Mouse (Mus musculus) liver, embryonic 15.5 days (tissue): ENCODE data around the gene Fam240a. TPM values are rescaled to one million over a fixed set of nuclear protein-coding genes. Genes with fewer than 3 reads are reported as not detected.

ENCODE experiments used
- ATAC-seq: fragments of 200-750 bp; cut with Nextera tagmentation; 2 replicates; pipeline ENCODE4 v1.8.0; 2017; ENCODE audit warnings: moderate number of reproducible peaks, mild to moderate bottlenecking, moderate library complexity; ENCODE audit not compliant: insufficient read depth
- H3K27ac ChIP-seq: fragments of 300-500 bp; sonication (generic); replicated peaks from 2 replicates; pipeline ENCODE4 v1.5.1; 2015; ENCODE audit warnings: mild to moderate bottlenecking, inconsistent platforms
- H3K27me3 ChIP-seq: fragments of 300-500 bp; sonication (generic); 2 replicates; pipeline ENCODE4 v1.6.1; 2015; ENCODE audit warnings: mild to moderate bottlenecking, inconsistent platforms
- H3K36me3 ChIP-seq: fragments of 300-500 bp; sonication (generic); replicated peaks from 2 replicates; pipeline ENCODE4 v1.6.1; 2015; ENCODE audit warnings: moderate library complexity, mild to moderate bottlenecking, inconsistent platforms
- H3K4me1 ChIP-seq: fragments of 300-500 bp; sonication (generic); replicated peaks from 2 replicates; pipeline ENCODE4 v1.6.1; 2015; ENCODE audit warnings: inconsistent platforms
- H3K4me2 ChIP-seq: fragments of 300-500 bp; sonication (generic); 2 replicates; pipeline ENCODE4 v1.6.1; 2015; ENCODE audit warnings: moderate library complexity, mild to moderate bottlenecking, inconsistent platforms
- H3K4me3 ChIP-seq: fragments of 300-500 bp; sonication (generic); replicated peaks from 2 replicates; pipeline ENCODE4 v1.5.1; 2015; ENCODE audit warnings: mild to moderate bottlenecking, inconsistent platforms
- H3K9ac ChIP-seq: fragments of 300-500 bp; sonication (generic); 2 replicates; pipeline ENCODE4 v1.6.1; 2015; ENCODE audit warnings: moderate library complexity, mild to moderate bottlenecking, inconsistent platforms
- H3K9me3 ChIP-seq: fragments of 300-500 bp; sonication (generic); replicated peaks from 2 replicates; pipeline ENCODE4 v1.6.1; 2016; ENCODE audit warnings: inconsistent platforms
- WGBS: fragments of 180-500 bp; shearing (Covaris S2); methylation state at CpG from one replicate; pipeline ENCODE4 v1.1.7; 2015; ENCODE audit warnings: mixed read lengths; ENCODE audit not compliant: insufficient replicate concordance; 5-methylcytosine and 5-hydroxymethylcytosine counted together
- polyA plus RNA-seq: library from polyadenylated mRNA; unstranded; fragments of >200 nt; fragmentation: Nextera tagmentation; extraction: Ambion mirVana; gene quantifications from 2 replicates; pipeline ENCODE4 v1.2.1, GENCODE M21; 2015

Gene Fam240a
- polyA plus RNA-seq, result not detected in 2 replicates

- no peaks in the 10 kb centered on the region for H3K27me3 ChIP-seq
- no peaks in the 10 kb centered on the region for H3K9me3 ChIP-seq
- no peak within 1 kb of the TSS for H3K4me3 ChIP-seq
- H3K4me1 ChIP-seq, result no peaks in the 10 kb centered on the region
- H3K4me2 ChIP-seq, result no peak within 1 kb of the TSS
- no peak for ATAC-seq
- no peak within 1 kb of the TSS for H3K27ac ChIP-seq
- 68% methylated on average over 7 of the region's 7 CpGs for WGBS
- H3K36me3 ChIP-seq, result no peaks in the 10 kb centered on the region
- no peak within 1 kb of the TSS for H3K9ac ChIP-seq
Observed at GRCm38 (mm10) chr9:110916786-110917185, at the start of gene Fam240a. Gene Fam240a (minus strand): TSS chr9:110916861.

GRCm38 (mm10) chr9:110965910-110966231 lies 49.2 kb upstream of the Fam240a start:
- Histone ChIP-seq H3K4me2 (no peak overlapping the region), H3K9ac (no peak overlapping the region), H3K36me3 (no peaks in the 10 kb centered on the region), H3K4me1 (no peaks in the 10 kb centered on the region), H3K27me3 (no peaks in the 10 kb centered on the region), H3K9me3 (no peaks in the 10 kb centered on the region), H3K27ac (no peak overlapping the region), H3K4me3 (no peak overlapping the region)
- ATAC-seq, result no peak
- WGBS, result 44% methylated on average over 2 of the region's 2 CpGs

- Histone ChIP-seq H3K27ac (no peak overlapping the region), H3K9me3 (no peaks in the 10 kb centered on the region), H3K27me3 (no peaks in the 10 kb centered on the region), H3K36me3 (no peaks in the 10 kb centered on the region), H3K9ac (no peak overlapping the region), H3K4me2 (no peak overlapping the region), H3K4me1 (no peaks in the 10 kb centered on the region), H3K4me3 (no peak overlapping the region)
- ATAC-seq, result no peak
- 77% methylated on average over 22 of the region's 22 CpGs for WGBS
Observed at GRCm38 (mm10) chr9:110965062-110965909, 48.6 kb upstream of the Fam240a start.

- no peaks in the 10 kb centered on the region for H3K36me3 ChIP-seq
- 59% methylated on average over 8 of the region's 8 CpGs for WGBS
- no peaks in the 10 kb centered on the region for H3K9me3 ChIP-seq
- no peaks in the 10 kb centered on the region for H3K27me3 ChIP-seq
- H3K9ac ChIP-seq, result no peak overlapping the region
- no peak for ATAC-seq
- H3K4me3 ChIP-seq, result no peak overlapping the region
- H3K4me2 ChIP-seq, result no peak overlapping the region
- no peaks in the 10 kb centered on the region for H3K4me1 ChIP-seq
- no peak overlapping the region for H3K27ac ChIP-seq
Observed at GRCm38 (mm10) chr9:110963566-110964115, 47.0 kb upstream of the Fam240a start.

GRCm38 (mm10) chr9:110961386-110961785 lies 44.7 kb upstream of the Fam240a start:
- no peaks in the 10 kb centered on the region for H3K4me1 ChIP-seq
- H3K27ac ChIP-seq, result no peak overlapping the region
- H3K27me3 ChIP-seq, result no peaks in the 10 kb centered on the region
- no peak for ATAC-seq
- WGBS, result 89% methylated on average over 8 of the region's 8 CpGs
- no peak overlapping the region for H3K4me2 ChIP-seq
- H3K4me3 ChIP-seq, result no peak overlapping the region
- no peaks in the 10 kb centered on the region for H3K36me3 ChIP-seq
- no peak overlapping the region for H3K9ac ChIP-seq
- H3K9me3 ChIP-seq, result no peaks in the 10 kb centered on the region

- no peaks in the 10 kb centered on the region for H3K36me3 ChIP-seq
- no peak for ATAC-seq
- WGBS, result 68% methylated on average over 13 of the region's 13 CpGs
- H3K4me2 ChIP-seq, result no peak overlapping the region
- no peak overlapping the region for H3K4me3 ChIP-seq
- no peak overlapping the region for H3K9ac ChIP-seq
- no peak overlapping the region for H3K27ac ChIP-seq
- peaks cover 5% of the 10 kb centered on the region; the same call in 1 of the 2 replicates for H3K27me3 ChIP-seq
- no peaks in the 10 kb centered on the region for H3K4me1 ChIP-seq
- H3K9me3 ChIP-seq, result no peaks in the 10 kb centered on the region
Observed at GRCm38 (mm10) chr9:110960230-110961149, 43.8 kb upstream of the Fam240a start.

GRCm38 (mm10) chr9:110959669-110960068 lies 43.0 kb upstream of the Fam240a start:
- Histone ChIP-seq H3K4me1 (no peaks in the 10 kb centered on the region), H3K36me3 (no peaks in the 10 kb centered on the region), H3K4me2 (no peak overlapping the region), H3K9me3 (no peaks in the 10 kb centered on the region), H3K9ac (no peak overlapping the region), H3K4me3 (no peak overlapping the region), H3K27ac (no peak overlapping the region), H3K27me3 (peaks cover 13% of the 10 kb centered on the region; the same call in 1 of the 2 replicates)
- WGBS, result 56% methylated on average over 5 of the region's 5 CpGs
- ATAC-seq, result no peak

GRCm38 (mm10) chr9:110955962-110956361 lies 39.3 kb upstream of the Fam240a start:
- no peak for ATAC-seq
- 53% methylated on average over 6 of the region's 6 CpGs for WGBS
- H3K9ac ChIP-seq, result no peak overlapping the region
- no peaks in the 10 kb centered on the region for H3K36me3 ChIP-seq
- H3K4me1 ChIP-seq, result peaks cover 3% of the 10 kb centered on the region; the same call in 1 of the 2 replicates
- no peaks in the 10 kb centered on the region for H3K9me3 ChIP-seq
- no peak overlapping the region for H3K4me2 ChIP-seq
- H3K4me3 ChIP-seq, result no peak overlapping the region
- no peak overlapping the region for H3K27ac ChIP-seq
- H3K27me3 ChIP-seq, result peaks cover 33% of the 10 kb centered on the region

GRCm38 (mm10) chr9:110954681-110955445 lies 38.2 kb upstream of the Fam240a start:
- peaks cover 3% of the 10 kb centered on the region; the same call in 1 of the 2 replicates for H3K4me1 ChIP-seq
- H3K9ac ChIP-seq, result no peak overlapping the region
- no peaks in the 10 kb centered on the region for H3K36me3 ChIP-seq
- no peak overlapping the region for H3K4me3 ChIP-seq
- WGBS, result 42% methylated on average over 2 of the region's 2 CpGs
- no peak overlapping the region for H3K27ac ChIP-seq
- ATAC-seq, result no peak
- H3K4me2 ChIP-seq, result no peak overlapping the region
- no peaks in the 10 kb centered on the region for H3K9me3 ChIP-seq
- peaks cover 33% of the 10 kb centered on the region for H3K27me3 ChIP-seq

GRCm38 (mm10) chr9:110953550-110954461 lies 37.1 kb upstream of the Fam240a start:
- Histone ChIP-seq H3K36me3 (no peaks in the 10 kb centered on the region), H3K4me1 (peaks cover 3% of the 10 kb centered on the region; the same call in 1 of the 2 replicates), H3K4me3 (peak overlapping the region; percentile 51), H3K27me3 (peaks cover 33% of the 10 kb centered on the region), H3K9ac (peak overlapping the region; percentile 25; the same call in 1 of the 2 replicates), H3K4me2 (peak overlapping the region; percentile 68), H3K9me3 (no peaks in the 10 kb centered on the region), H3K27ac (no peak overlapping the region)
- 2% methylated on average over 44 of the region's 44 CpGs for WGBS
- no peak; the same call in 1 of the 2 replicates for ATAC-seq
